ENCODE assay signal across 34 mouse cellular contexts in the genomic region with DNA sequence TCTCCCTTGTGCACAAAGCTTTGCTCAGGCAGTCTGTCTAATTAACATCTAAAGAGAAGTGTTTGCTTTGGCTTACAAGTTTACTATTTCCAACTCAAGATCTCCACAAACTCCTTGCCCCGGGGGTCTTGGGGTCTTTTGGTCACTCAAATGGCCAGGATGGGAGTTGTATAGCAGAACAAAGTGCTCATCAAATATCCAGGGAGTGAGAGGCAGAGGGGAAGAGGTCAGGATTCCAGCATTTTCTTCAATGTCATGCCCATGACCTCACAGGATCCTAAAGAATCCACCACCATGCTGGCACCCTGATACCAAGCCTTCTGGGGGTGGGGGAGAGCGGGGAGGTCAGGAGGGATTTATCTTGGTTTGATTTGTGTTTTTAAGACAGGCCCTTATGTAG. TPM values are rescaled to one million over a fixed set of nuclear protein-coding genes. Genes with fewer than 3 reads are reported as not detected.
"Had no signal": no experiment of that assay in that cellular context is flagged by ENCODE, and none has a peak within 500 bp of the region (broad histone marks: within the 10 kb centered on the region; RNA-seq: fewer than 3 reads in every experiment).

No protein-coding gene starts in this region.

- H3K4me1 ChIP-seq: forebrain, embryonic 13.5 days; forebrain, embryonic 15.5 days had no signal

- H3K9me3 ChIP-seq: embryonic facial prominence, embryonic 15.5 days; forebrain, embryonic 12.5 days; forebrain, embryonic 15.5 days; heart, embryonic 10.5 days had no signal

- DNase-seq: cerebellum, postnatal 10 days; cerebellum, postnatal 14 days; cerebellum, postnatal 36 days; embryo, embryonic 11 days; forebrain, postnatal 0 days; gastrocnemius, adult 2 months; gastrocnemius, postnatal 10 days; gastrocnemius, postnatal 14 days; gastrocnemius, postnatal 36 days; heart, adult 11 months; heart, adult 18-20 months; heart, adult 2 months had no signal

- H3K4me2 ChIP-seq: embryonic facial prominence, embryonic 12.5 days; embryonic facial prominence, embryonic 13.5 days; embryonic facial prominence, embryonic 15.5 days; forebrain, embryonic 12.5 days; forebrain, embryonic 13.5 days; forebrain, embryonic 15.5 days; heart, embryonic 11.5 days; heart, embryonic 12.5 days had no signal

- H3K4me3 ChIP-seq: embryonic facial prominence, embryonic 10.5 days; embryonic facial prominence, embryonic 12.5 days; embryonic facial prominence, embryonic 13.5 days; embryonic facial prominence, embryonic 15.5 days; erythroblast, embryonic 14.5 days; forebrain, embryonic 10.5 days; forebrain, embryonic 12.5 days; forebrain, embryonic 13.5 days; forebrain, embryonic 15.5 days; gastrocnemius, adult 2 months; heart, adult 2 months; heart, embryonic 10.5 days; heart, embryonic 12.5 days had no signal

- H3K9ac ChIP-seq: embryonic facial prominence, embryonic 12.5 days; embryonic facial prominence, embryonic 13.5 days; embryonic facial prominence, embryonic 15.5 days; forebrain, embryonic 12.5 days; forebrain, embryonic 13.5 days; forebrain, embryonic 15.5 days; forebrain, postnatal 0 days; heart, embryonic 12.5 days had no signal

- H3K27me3 ChIP-seq: embryonic facial prominence, embryonic 12.5 days; embryonic facial prominence, embryonic 13.5 days; embryonic facial prominence, embryonic 15.5 days; forebrain, embryonic 12.5 days; forebrain, embryonic 13.5 days; forebrain, embryonic 15.5 days; heart, embryonic 12.5 days had no signal

- H3K27ac ChIP-seq: embryonic facial prominence, embryonic 10.5 days; embryonic facial prominence, embryonic 12.5 days; embryonic facial prominence, embryonic 13.5 days; embryonic facial prominence, embryonic 15.5 days; forebrain, embryonic 10.5 days; forebrain, embryonic 12.5 days; forebrain, embryonic 13.5 days; forebrain, embryonic 15.5 days; gastrocnemius, adult 2 months; heart, adult 2 months; heart, embryonic 10.5 days had no signal

- ATAC-seq: forebrain, embryonic 13.5 days; forebrain, embryonic 14.5 days; forebrain, embryonic 15.5 days; forebrain, embryonic 16.5 days; forebrain, postnatal 0 days had no signal

- H3K36me3 ChIP-seq: embryonic facial prominence, embryonic 10.5 days; embryonic facial prominence, embryonic 12.5 days; embryonic facial prominence, embryonic 13.5 days; embryonic facial prominence, embryonic 15.5 days; forebrain, embryonic 10.5 days; forebrain, embryonic 12.5 days; forebrain, embryonic 15.5 days; heart, embryonic 12.5 days had no signal

RNA-seq across cellular contexts. Expression of a gene that starts 35.7 kb away (rescaled TPM):
- total RNA-seq: granulocyte monocyte progenitor cell, adult 5-6 weeks had no signal

RNA-seq across cellular contexts. Expression of a gene that starts 59.9 kb away (rescaled TPM):
- total RNA-seq: common myeloid progenitor, adult 5-6 weeks; gastrocnemius, adult 18-20 months; gastrocnemius, adult 8-10 months; gastrocnemius, postnatal 36 days; granulocyte monocyte progenitor cell, adult 5-6 weeks; heart, adult 18-20 months; heart, adult 2 months; heart, adult 8-10 months had no signal
- polyA plus RNA-seq: cortical plate, adult 2 months; embryonic facial prominence, embryonic 10.5 days; embryonic facial prominence, embryonic 11.5 days; embryonic facial prominence, embryonic 13.5 days; erythroblast, embryonic 14.5 days; forebrain, embryonic 11.5 days; forebrain, embryonic 13.5 days; heart, adult 2 months; heart, embryonic 10.5 days; heart, embryonic 11.5 days had no signal
